Mouse (Mus musculus): Measurements from ENCODE around the gene Mdk. TPM values are rescaled to one million over a fixed set of nuclear protein-coding genes. Genes with fewer than 3 reads are reported as not detected.

Mdk gene
- polyA plus RNA-seq, 1 experiment from 2014 or later, result 501 TPM

- no peaks in the 10 kb centered on the region for H3K9me3 ChIP-seq (ENCODE audit: control insufficient read depth, low read length)
- peak overlapping the region; percentile 87 for H3K27ac ChIP-seq (ENCODE audit: low read depth, low read length)
- DNase-seq (ENCODE audit: low spot score), result peak; percentile 81
- 7% methylated on average over 48 of the region's 50 CpGs for WGBS
- peak; percentile 40; the same call in 1 of the 2 replicates for ATAC-seq (replicated peaks; ENCODE audit: low FRiP score)
- no peaks in the 10 kb centered on the region for H3K27me3 ChIP-seq (replicated peaks; ENCODE audit: control insufficient read depth, insufficient read depth, low read length)
- peaks cover 53% of the 10 kb centered on the region for H3K4me1 ChIP-seq (replicated peaks; ENCODE audit: control insufficient read depth, insufficient read depth, low read length)
- H3K36me3 ChIP-seq (ENCODE audit: control insufficient read depth, insufficient read depth, low read length), result peaks cover 23% of the 10 kb centered on the region
- H3K4me3 ChIP-seq (ENCODE audit: low read depth, low read length), result peak overlapping the region; percentile 62
- peak overlapping the region; percentile 77 for H3K9ac ChIP-seq (ENCODE audit: low read depth, low read length)
- peak overlapping the region; percentile 79 for H3K4me2 ChIP-seq
Measured at GRCm38 (mm10) chr2:91931328-91932159, 553 bp downstream of the Mdk start.

DNA sequence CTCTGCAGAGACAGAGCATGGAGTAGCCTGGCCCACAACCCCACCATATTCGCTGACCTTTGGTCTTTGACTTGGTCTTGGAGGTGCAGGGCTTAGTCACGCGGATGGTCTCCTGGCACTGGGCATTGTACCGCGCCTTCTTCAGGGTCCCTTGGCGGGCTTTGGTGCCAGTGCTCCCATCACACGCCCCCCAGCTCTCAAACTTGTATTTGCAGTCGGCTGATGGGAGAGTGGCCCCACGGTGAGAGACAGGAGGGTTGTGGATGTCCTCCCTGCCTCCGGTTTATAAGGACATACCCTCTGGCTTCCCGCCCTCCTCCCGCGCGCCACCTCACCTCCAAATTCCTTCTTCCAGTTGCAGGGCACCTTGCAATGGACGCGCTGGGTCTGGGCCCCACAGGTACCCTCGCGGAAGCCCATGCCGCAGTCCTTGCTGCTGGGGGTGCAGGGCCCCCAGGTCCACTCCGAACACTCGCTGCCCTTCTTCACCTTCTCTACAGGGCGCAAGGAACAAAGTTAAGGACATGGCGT is 1.3 kb downstream of the Mdk start:
- peak overlapping the region; percentile 79 for H3K4me2 ChIP-seq
- ATAC-seq (replicated peaks; ENCODE audit: low FRiP score) (no peak), DNase-seq (ENCODE audit: low spot score) (no peak)
- no peaks in the 10 kb centered on the region for H3K27me3 ChIP-seq (replicated peaks; ENCODE audit: control insufficient read depth, insufficient read depth, low read length)
- peak overlapping the region; percentile 87 for H3K27ac ChIP-seq (ENCODE audit: low read depth, low read length)
- H3K36me3 ChIP-seq (ENCODE audit: control insufficient read depth, insufficient read depth, low read length), result peaks cover 18% of the 10 kb centered on the region
- H3K4me1 ChIP-seq (replicated peaks; ENCODE audit: control insufficient read depth, insufficient read depth, low read length), result peaks cover 53% of the 10 kb centered on the region
- peak overlapping the region; percentile 62 for H3K4me3 ChIP-seq (ENCODE audit: low read depth, low read length)
- no peaks in the 10 kb centered on the region for H3K9me3 ChIP-seq (ENCODE audit: control insufficient read depth, low read length)
- WGBS, result 25% methylated on average over 23 of the region's 23 CpGs
- peak overlapping the region; percentile 77 for H3K9ac ChIP-seq (ENCODE audit: low read depth, low read length)

- DNase-seq (ENCODE audit: low spot score) (no peak), ATAC-seq (replicated peaks; ENCODE audit: low FRiP score) (no peak)
- WGBS, result 15% methylated on average over 12 of the region's 12 CpGs
- peak overlapping the region; percentile 79 for H3K4me2 ChIP-seq
- H3K4me3 ChIP-seq (ENCODE audit: low read depth, low read length), result peak overlapping the region; percentile 62
- H3K9me3 ChIP-seq (ENCODE audit: control insufficient read depth, low read length), result no peaks in the 10 kb centered on the region
- H3K36me3 ChIP-seq (ENCODE audit: control insufficient read depth, insufficient read depth, low read length), result peaks cover 9% of the 10 kb centered on the region
- H3K9ac ChIP-seq (ENCODE audit: low read depth, low read length), result peak overlapping the region; percentile 77; the same call in 1 of the 2 replicates
- no peak overlapping the region for H3K27ac ChIP-seq (ENCODE audit: low read depth, low read length)
- H3K4me1 ChIP-seq (replicated peaks; ENCODE audit: control insufficient read depth, insufficient read depth, low read length), result peaks cover 50% of the 10 kb centered on the region
- peaks cover 2% of the 10 kb centered on the region; the same call in 1 of the 2 replicates for H3K27me3 ChIP-seq (replicated peaks; ENCODE audit: control insufficient read depth, insufficient read depth, low read length)
Measured at GRCm38 (mm10) chr2:91929936-91930335, 2.2 kb downstream of the Mdk start.

GRCm38 (mm10) chr2:91929455-91929854 is 2.6 kb downstream of the Mdk start:
- no peak overlapping the region for H3K27ac ChIP-seq (ENCODE audit: low read depth, low read length)
- peaks cover 50% of the 10 kb centered on the region for H3K4me1 ChIP-seq (replicated peaks; ENCODE audit: control insufficient read depth, insufficient read depth, low read length)
- peak overlapping the region; percentile 79; the same call in 1 of the 2 replicates for H3K4me2 ChIP-seq
- H3K9me3 ChIP-seq (ENCODE audit: control insufficient read depth, low read length), result no peaks in the 10 kb centered on the region
- H3K9ac ChIP-seq (ENCODE audit: low read depth, low read length), result no peak overlapping the region
- H3K36me3 ChIP-seq (ENCODE audit: control insufficient read depth, insufficient read depth, low read length), result peaks cover 7% of the 10 kb centered on the region
- DNase-seq (ENCODE audit: low spot score) (no peak), ATAC-seq (replicated peaks; ENCODE audit: low FRiP score) (no peak)
- WGBS, result 60% methylated on average over 3 of the region's 3 CpGs
- H3K4me3 ChIP-seq (ENCODE audit: low read depth, low read length), result peak overlapping the region; percentile 62; the same call in 1 of the 2 replicates
- H3K27me3 ChIP-seq (replicated peaks; ENCODE audit: control insufficient read depth, insufficient read depth, low read length), result peaks cover 6% of the 10 kb centered on the region; the same call in 1 of the 2 replicates

DNA sequence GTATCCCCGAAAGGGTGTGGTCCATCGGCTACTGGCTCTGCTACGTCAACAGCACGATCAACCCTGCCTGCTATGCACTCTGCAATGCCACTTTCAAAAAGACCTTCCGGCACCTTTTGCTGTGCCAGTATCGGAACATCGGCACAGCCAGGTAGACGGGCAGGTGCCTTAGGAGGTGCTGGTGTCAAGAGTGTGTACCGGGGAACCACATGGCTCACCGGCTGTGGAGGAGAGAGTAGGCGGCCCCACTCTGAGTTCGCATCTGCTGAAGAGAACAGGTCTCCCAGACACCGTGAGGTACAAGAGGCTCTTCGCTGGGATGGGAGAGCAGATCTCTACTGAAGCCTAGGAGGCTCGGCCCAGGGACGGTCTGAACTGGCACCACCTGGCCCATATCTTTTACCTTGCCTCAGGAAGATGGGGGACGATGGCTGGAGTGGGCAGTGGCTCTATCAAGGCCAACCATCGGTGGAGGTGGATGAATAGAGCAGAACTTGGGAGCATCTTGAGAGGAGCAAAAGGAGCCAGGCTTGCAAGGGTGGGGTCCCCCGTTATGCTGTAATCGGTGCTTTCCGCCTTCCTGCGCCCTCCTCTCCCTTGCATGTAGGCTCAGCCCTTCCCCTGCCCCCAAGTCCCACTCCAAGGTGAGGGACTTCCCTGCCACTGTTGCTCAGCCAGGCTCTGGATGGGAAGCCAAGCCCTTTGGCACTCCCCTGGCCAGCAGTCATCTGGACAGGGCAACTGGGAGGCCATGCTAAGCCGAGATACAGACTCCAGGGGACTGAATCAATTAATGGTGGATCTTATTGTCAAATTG is 3.4 kb downstream of the Mdk start:
- Histone ChIP-seq H3K4me2 (no peak overlapping the region; the same call in 1 of the 2 replicates), H3K9me3 (ENCODE audit: control insufficient read depth, low read length) (no peaks in the 10 kb centered on the region), H3K4me1 (replicated peaks; ENCODE audit: control insufficient read depth, insufficient read depth, low read length) (peaks cover 51% of the 10 kb centered on the region), H3K27ac (ENCODE audit: low read depth, low read length) (no peak overlapping the region), H3K36me3 (ENCODE audit: control insufficient read depth, insufficient read depth, low read length) (peaks cover 6% of the 10 kb centered on the region), H3K4me3 (ENCODE audit: low read depth, low read length) (no peak overlapping the region), H3K9ac (ENCODE audit: low read depth, low read length) (no peak overlapping the region), H3K27me3 (replicated peaks; ENCODE audit: control insufficient read depth, insufficient read depth, low read length) (peaks cover 12% of the 10 kb centered on the region)
- WGBS, result 70% methylated on average over 23 of the region's 23 CpGs
- no peak for ATAC-seq (replicated peaks; ENCODE audit: low FRiP score)
- peak; percentile 33 for DNase-seq (ENCODE audit: low spot score)

DNA sequence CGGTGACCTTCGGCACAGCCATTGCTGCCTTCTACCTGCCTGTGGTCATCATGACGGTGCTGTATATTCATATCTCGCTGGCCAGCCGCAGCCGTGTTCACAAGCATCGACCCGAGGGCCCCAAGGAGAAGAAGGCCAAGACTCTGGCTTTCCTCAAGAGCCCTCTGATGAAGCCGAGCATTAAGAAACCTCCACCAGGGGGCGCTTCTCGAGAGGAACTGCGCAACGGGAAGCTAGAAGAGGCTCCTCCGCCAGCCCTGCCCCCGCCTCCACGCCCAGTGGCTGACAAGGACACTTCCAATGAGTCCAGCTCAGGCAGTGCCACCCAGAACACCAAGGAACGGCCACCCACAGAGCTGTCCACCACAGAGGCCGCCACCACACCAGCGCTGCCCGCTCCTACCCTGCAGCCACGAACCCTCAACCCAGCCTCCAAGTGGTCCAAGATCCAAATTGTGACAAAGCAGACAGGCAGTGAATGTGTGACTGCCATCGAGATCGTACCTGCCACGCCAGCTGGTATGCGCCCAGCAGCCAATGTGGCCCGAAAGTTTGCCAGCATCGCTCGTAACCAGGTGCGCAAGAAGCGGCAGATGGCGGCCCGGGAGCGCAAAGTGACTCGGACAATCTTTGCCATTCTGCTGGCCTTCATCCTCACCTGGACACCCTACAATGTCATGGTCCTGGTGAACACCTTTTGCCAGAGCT is 4.1 kb downstream of the Mdk start:
- H3K27ac ChIP-seq (ENCODE audit: low read depth, low read length), result no peak overlapping the region
- no peaks in the 10 kb centered on the region for H3K9me3 ChIP-seq (ENCODE audit: control insufficient read depth, low read length)
- 33% methylated on average over 34 of the region's 34 CpGs for WGBS
- peak; percentile 84 for DNase-seq (ENCODE audit: low spot score)
- H3K27me3 ChIP-seq (replicated peaks; ENCODE audit: control insufficient read depth, insufficient read depth, low read length), result peaks cover 19% of the 10 kb centered on the region
- ATAC-seq (replicated peaks; ENCODE audit: low FRiP score), result 0 out of 2 replicates have a peak, but pooled peaks have one; percentile 7
- peaks cover 49% of the 10 kb centered on the region for H3K4me1 ChIP-seq (replicated peaks; ENCODE audit: control insufficient read depth, insufficient read depth, low read length)
- H3K36me3 ChIP-seq (ENCODE audit: control insufficient read depth, insufficient read depth, low read length), result no peaks in the 10 kb centered on the region
- H3K4me2 ChIP-seq, result peak overlapping the region; percentile 58
- no peak overlapping the region for H3K9ac ChIP-seq (ENCODE audit: low read depth, low read length)
- H3K4me3 ChIP-seq (ENCODE audit: low read depth, low read length), result peak overlapping the region; percentile 20; the same call in 1 of the 2 replicates

GRCm38 (mm10) chr2:91926949-91927348 is 5.1 kb downstream of the Mdk start, which contains the start of gene Chrm4:
Gene Chrm4, plus strand, starts transcription at chr2:91927249.
- Histone ChIP-seq H3K27ac (ENCODE audit: low read depth, low read length) (no peak within 1 kb of the TSS), H3K27me3 (replicated peaks; ENCODE audit: control insufficient read depth, insufficient read depth, low read length) (peaks cover 30% of the 10 kb centered on the region), H3K9ac (ENCODE audit: low read depth, low read length) (no peak within 1 kb of the TSS), H3K9me3 (ENCODE audit: control insufficient read depth, low read length) (no peaks in the 10 kb centered on the region), H3K4me1 (replicated peaks; ENCODE audit: control insufficient read depth, insufficient read depth, low read length) (peaks cover 49% of the 10 kb centered on the region), H3K36me3 (ENCODE audit: control insufficient read depth, insufficient read depth, low read length) (no peaks in the 10 kb centered on the region), H3K4me3 (ENCODE audit: low read depth, low read length) (peak within 1 kb of the TSS; percentile 20; the same call in 1 of the 2 replicates), H3K4me2 (peak within 1 kb of the TSS; percentile 58)
- DNase-seq (ENCODE audit: low spot score) (no peak), ATAC-seq (replicated peaks; ENCODE audit: low FRiP score) (no peak)
- WGBS, result 91% methylated on average over 3 of the region's 3 CpGs

GRCm38 (mm10) chr2:91925442-91925841 is 6.7 kb downstream of the Mdk start:
- no peak overlapping the region for H3K27ac ChIP-seq (ENCODE audit: low read depth, low read length)
- H3K4me3 ChIP-seq (ENCODE audit: low read depth, low read length), result no peak overlapping the region
- H3K36me3 ChIP-seq (ENCODE audit: control insufficient read depth, insufficient read depth, low read length), result no peaks in the 10 kb centered on the region
- H3K9ac ChIP-seq (ENCODE audit: low read depth, low read length), result no peak overlapping the region
- peaks cover 44% of the 10 kb centered on the region for H3K27me3 ChIP-seq (replicated peaks; ENCODE audit: control insufficient read depth, insufficient read depth, low read length)
- H3K9me3 ChIP-seq (ENCODE audit: control insufficient read depth, low read length), result no peaks in the 10 kb centered on the region
- DNase-seq (ENCODE audit: low spot score), result peak; percentile 32
- ATAC-seq (replicated peaks; ENCODE audit: low FRiP score), result no peak
- H3K4me2 ChIP-seq, result no peak overlapping the region
- H3K4me1 ChIP-seq (replicated peaks; ENCODE audit: control insufficient read depth, insufficient read depth, low read length), result peaks cover 46% of the 10 kb centered on the region
- 81% methylated on average over 15 of the region's 15 CpGs for WGBS
